Mouse (Mus musculus): ENCODE data around the gene Gm20696. TPM values are rescaled to one million over a fixed set of nuclear protein-coding genes. Genes with fewer than 3 reads are reported as not detected.
A peak's percentile ranks its signal among the peaks of the same experiment; 100 is the strongest.

Gene Gm20696
- polyA plus RNA-seq, 1 experiment from 2014 or later: 7.5 TPM

DNA sequence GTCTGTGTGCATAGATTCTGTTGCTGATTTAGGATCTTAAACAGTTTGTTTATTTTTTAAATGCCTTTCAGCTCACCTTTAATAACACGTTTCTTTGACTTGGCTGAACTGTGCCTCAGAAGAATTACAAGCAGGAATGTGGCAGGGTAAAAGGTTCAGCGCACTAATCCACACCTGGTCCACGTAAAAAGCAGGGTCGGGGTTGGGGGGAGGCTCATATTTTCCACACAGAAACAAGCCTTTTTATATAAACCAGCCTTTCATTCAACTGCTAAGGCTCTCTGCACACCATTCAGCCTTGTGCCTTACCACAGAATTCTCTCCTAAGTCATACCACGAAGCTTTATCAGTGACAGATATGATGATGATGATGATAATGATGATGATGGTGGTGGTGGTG is 393.4 kb downstream of the Gm20696 start:
- 59% methylated on average over 5 of the region's 5 CpGs for WGBS
- Histone ChIP-seq H3K27ac (ENCODE audit: low read depth, low read length) (no peak overlapping the region), H3K4me1 (ENCODE audit: control insufficient read depth, insufficient read depth, low read length) (peaks cover 8% of the 10 kb centered on the region; the same call in 1 of the 2 replicates), H3K27me3 (ENCODE audit: control insufficient read depth, insufficient read depth, low read length) (no peaks in the 10 kb centered on the region), H3K36me3 (ENCODE audit: control insufficient read depth, insufficient read depth, low read length) (no peaks in the 10 kb centered on the region), H3K9ac (ENCODE audit: low read depth, low read length) (no peak overlapping the region), H3K4me3 (ENCODE audit: low read length) (no peak overlapping the region), H3K4me2 (replicated peaks; ENCODE audit: low read depth, low read length) (no peak overlapping the region), H3K9me3 (ENCODE audit: control insufficient read depth, low read length) (no peaks in the 10 kb centered on the region)
- ATAC-seq (ENCODE audit: low FRiP score, low TSS enrichment): no peak

GRCm38 (mm10) chr6:99272174-99272573 is 394.4 kb downstream of the Gm20696 start:
- WGBS: 66% methylated on average over 3 of the region's 3 CpGs
- peaks cover 8% of the 10 kb centered on the region; the same call in 1 of the 2 replicates for H3K4me1 ChIP-seq (ENCODE audit: control insufficient read depth, insufficient read depth, low read length)
- ATAC-seq (ENCODE audit: low FRiP score, low TSS enrichment): no peak

DNA sequence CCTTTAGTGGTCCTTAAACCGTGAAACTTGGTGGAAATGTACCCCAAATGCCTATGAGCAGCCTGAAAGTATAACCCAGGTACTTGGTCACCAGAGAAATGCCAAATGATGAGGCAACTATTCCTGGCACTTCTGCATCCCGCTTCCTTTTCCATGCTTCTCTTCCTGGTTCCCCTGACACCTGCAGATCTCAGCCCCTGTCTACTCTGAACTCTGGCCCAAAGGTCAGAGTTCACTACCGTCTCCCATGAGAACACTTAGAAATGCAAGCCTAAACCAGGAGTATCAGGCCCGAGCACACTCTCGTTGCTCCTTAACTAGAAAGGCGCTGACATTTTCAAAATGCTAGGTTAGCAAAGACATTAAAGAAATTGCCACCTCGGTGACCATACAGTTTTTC is 394.9 kb downstream of the Gm20696 start:
- H3K4me2 ChIP-seq (replicated peaks; ENCODE audit: low read depth, low read length): no peak overlapping the region
- WGBS: 69% methylated on average over 7 of the region's 7 CpGs
- no peak overlapping the region for H3K27ac ChIP-seq (ENCODE audit: low read depth, low read length)
- no peaks in the 10 kb centered on the region for H3K9me3 ChIP-seq (ENCODE audit: control insufficient read depth, low read length)
- H3K27me3 ChIP-seq (ENCODE audit: control insufficient read depth, insufficient read depth, low read length): no peaks in the 10 kb centered on the region
- no peak overlapping the region for H3K9ac ChIP-seq (ENCODE audit: low read depth, low read length)
- no peak overlapping the region for H3K4me3 ChIP-seq (ENCODE audit: low read length)
- ATAC-seq (ENCODE audit: low FRiP score, low TSS enrichment): no peak
- peaks cover 9% of the 10 kb centered on the region; the same call in 1 of the 2 replicates for H3K4me1 ChIP-seq (ENCODE audit: control insufficient read depth, insufficient read depth, low read length)
- H3K36me3 ChIP-seq (ENCODE audit: control insufficient read depth, insufficient read depth, low read length): no peaks in the 10 kb centered on the region

More at GRCm38 (mm10) chr6:99272174-99272573, 394.4 kb downstream of the Gm20696 start:
- Histone ChIP-seq H3K27ac (ENCODE audit: low read depth, low read length) (no peak overlapping the region), H3K9me3 (ENCODE audit: control insufficient read depth, low read length) (no peaks in the 10 kb centered on the region), H3K9ac (ENCODE audit: low read depth, low read length) (no peak overlapping the region), H3K4me2 (replicated peaks; ENCODE audit: low read depth, low read length) (no peak overlapping the region), H3K4me3 (ENCODE audit: low read length) (no peak overlapping the region), H3K36me3 (ENCODE audit: control insufficient read depth, insufficient read depth, low read length) (no peaks in the 10 kb centered on the region), H3K27me3 (ENCODE audit: control insufficient read depth, insufficient read depth, low read length) (no peaks in the 10 kb centered on the region)

- H3K4me1 ChIP-seq (ENCODE audit: control insufficient read depth, insufficient read depth, low read length): peaks cover 19% of the 10 kb centered on the region
- H3K27me3 ChIP-seq (ENCODE audit: control insufficient read depth, insufficient read depth, low read length): no peaks in the 10 kb centered on the region
- H3K27ac ChIP-seq (ENCODE audit: low read depth, low read length): no peak overlapping the region
- WGBS: 58% methylated on average over 6 of the region's 6 CpGs
- H3K9me3 ChIP-seq (ENCODE audit: control insufficient read depth, low read length): no peaks in the 10 kb centered on the region
- H3K4me3 ChIP-seq (ENCODE audit: low read length): no peak overlapping the region
- ATAC-seq (ENCODE audit: low FRiP score, low TSS enrichment): no peak
- H3K36me3 ChIP-seq (ENCODE audit: control insufficient read depth, insufficient read depth, low read length): no peaks in the 10 kb centered on the region
- no peak overlapping the region for H3K4me2 ChIP-seq (replicated peaks; ENCODE audit: low read depth, low read length)
- H3K9ac ChIP-seq (ENCODE audit: low read depth, low read length): no peak overlapping the region
Measured at GRCm38 (mm10) chr6:99269921-99270320, 396.7 kb downstream of the Gm20696 start.

GRCm38 (mm10) chr6:99268171-99269061 is 398.2 kb downstream of the Gm20696 start:
- H3K27ac ChIP-seq (ENCODE audit: low read depth, low read length): no peak overlapping the region
- H3K4me2 ChIP-seq (replicated peaks; ENCODE audit: low read depth, low read length): no peak overlapping the region
- H3K27me3 ChIP-seq (ENCODE audit: control insufficient read depth, insufficient read depth, low read length): no peaks in the 10 kb centered on the region
- no peaks in the 10 kb centered on the region for H3K36me3 ChIP-seq (ENCODE audit: control insufficient read depth, insufficient read depth, low read length)
- no peaks in the 10 kb centered on the region for H3K9me3 ChIP-seq (ENCODE audit: control insufficient read depth, low read length)
- H3K4me3 ChIP-seq (ENCODE audit: low read length): no peak overlapping the region
- ATAC-seq (ENCODE audit: low FRiP score, low TSS enrichment): no peak
- peaks cover 33% of the 10 kb centered on the region for H3K4me1 ChIP-seq (ENCODE audit: control insufficient read depth, insufficient read depth, low read length)
- 57% methylated on average over 20 of the region's 20 CpGs for WGBS
- H3K9ac ChIP-seq (ENCODE audit: low read depth, low read length): no peak overlapping the region

- Histone ChIP-seq H3K36me3 (ENCODE audit: control insufficient read depth, insufficient read depth, low read length) (no peaks in the 10 kb centered on the region), H3K9me3 (ENCODE audit: control insufficient read depth, low read length) (no peaks in the 10 kb centered on the region), H3K9ac (ENCODE audit: low read depth, low read length) (peak overlapping the region; percentile 34; the same call in 1 of the 2 replicates), H3K4me1 (ENCODE audit: control insufficient read depth, insufficient read depth, low read length) (peaks cover 42% of the 10 kb centered on the region), H3K4me2 (replicated peaks; ENCODE audit: low read depth, low read length) (peak overlapping the region; percentile 17; the same call in 1 of the 2 replicates), H3K27me3 (ENCODE audit: control insufficient read depth, insufficient read depth, low read length) (no peaks in the 10 kb centered on the region), H3K4me3 (ENCODE audit: low read length) (no peak overlapping the region), H3K27ac (ENCODE audit: low read depth, low read length) (no peak overlapping the region)
- ATAC-seq (ENCODE audit: low FRiP score, low TSS enrichment): no peak
- 39% methylated on average over 13 of the region's 13 CpGs for WGBS
Measured at GRCm38 (mm10) chr6:99265945-99266656, 400.5 kb downstream of the Gm20696 start.

DNA sequence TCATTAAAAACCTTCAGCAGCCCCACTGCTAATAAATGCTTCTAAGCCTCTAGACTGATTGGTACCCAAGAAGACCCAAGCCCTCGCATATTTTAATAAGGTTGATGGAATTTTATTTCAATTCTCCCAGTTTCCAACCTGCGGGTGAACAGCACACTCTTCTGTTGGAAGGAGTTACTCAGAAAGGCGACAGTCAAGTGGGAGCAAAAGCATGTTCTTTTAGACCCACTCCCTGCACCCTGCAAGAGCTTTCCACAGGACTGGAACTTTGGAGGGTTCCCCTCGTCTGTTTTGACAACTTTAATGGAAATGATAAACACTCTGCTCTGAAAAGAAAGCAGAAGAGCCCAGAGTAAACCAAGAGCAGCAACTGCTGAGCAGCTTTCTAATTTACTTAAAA is 401.4 kb downstream of the Gm20696 start:
- no peaks in the 10 kb centered on the region for H3K27me3 ChIP-seq (ENCODE audit: control insufficient read depth, insufficient read depth, low read length)
- H3K9ac ChIP-seq (ENCODE audit: low read depth, low read length): no peak overlapping the region
- WGBS: 47% methylated on average over 4 of the region's 4 CpGs
- H3K27ac ChIP-seq (ENCODE audit: low read depth, low read length): no peak overlapping the region
- no peaks in the 10 kb centered on the region for H3K9me3 ChIP-seq (ENCODE audit: control insufficient read depth, low read length)
- H3K4me1 ChIP-seq (ENCODE audit: control insufficient read depth, insufficient read depth, low read length): peaks cover 42% of the 10 kb centered on the region
- no peaks in the 10 kb centered on the region for H3K36me3 ChIP-seq (ENCODE audit: control insufficient read depth, insufficient read depth, low read length)
- H3K4me3 ChIP-seq (ENCODE audit: low read length): no peak overlapping the region
- H3K4me2 ChIP-seq (replicated peaks; ENCODE audit: low read depth, low read length): no peak overlapping the region
- ATAC-seq (ENCODE audit: low FRiP score, low TSS enrichment): no peak

GRCm38 (mm10) chr6:99264192-99265093 is 402.2 kb downstream of the Gm20696 start:
- WGBS: 33% methylated on average over 13 of the region's 13 CpGs
- H3K27me3 ChIP-seq (ENCODE audit: control insufficient read depth, insufficient read depth, low read length): no peaks in the 10 kb centered on the region
- H3K4me3 ChIP-seq (ENCODE audit: low read length): no peak overlapping the region
- H3K4me2 ChIP-seq (replicated peaks; ENCODE audit: low read depth, low read length): no peak overlapping the region
- H3K36me3 ChIP-seq (ENCODE audit: control insufficient read depth, insufficient read depth, low read length): no peaks in the 10 kb centered on the region
- 0 out of 2 replicates have a peak overlapping the region, but pooled peaks have one; percentile 4 for H3K9ac ChIP-seq (ENCODE audit: low read depth, low read length)
- H3K4me1 ChIP-seq (ENCODE audit: control insufficient read depth, insufficient read depth, low read length): peaks cover 42% of the 10 kb centered on the region
- ATAC-seq (ENCODE audit: low FRiP score, low TSS enrichment): no peak
- H3K27ac ChIP-seq (ENCODE audit: low read depth, low read length): no peak overlapping the region
- H3K9me3 ChIP-seq (ENCODE audit: control insufficient read depth, low read length): no peaks in the 10 kb centered on the region
